Mouse (Mus musculus): ENCODE results near the gene Zeb2. TPM values are rescaled to one million over a fixed set of nuclear protein-coding genes. Genes with fewer than 3 reads are reported as not detected.

The Zeb2 gene
- polyA plus RNA-seq, 1 experiment from 2014 or later, result 38.0 TPM

- Histone ChIP-seq H3K4me3 (no peak overlapping the region), H3K9ac (no peak overlapping the region), H3K4me1 (replicated peaks) (no peaks in the 10 kb centered on the region), H3K27ac (replicated peaks) (no peak overlapping the region), H3K9me3 (no peaks in the 10 kb centered on the region), H3K4me2 (no peak overlapping the region), H3K36me3 (no peaks in the 10 kb centered on the region), H3K27me3 (no peaks in the 10 kb centered on the region)
- 100% methylated on average over 1 of the region's 1 CpGs for WGBS
- no peak for ATAC-seq (ENCODE audit: low FRiP score, low read depth)
Measured at GRCm38 (mm10) chr2:44969640-44970039, 147.6 kb downstream of the Zeb2 start.

GRCm38 (mm10) chr2:44969226-44969625 is 148.0 kb downstream of the Zeb2 start:
- Histone ChIP-seq H3K36me3 (no peaks in the 10 kb centered on the region), H3K9ac (no peak overlapping the region), H3K4me2 (no peak overlapping the region), H3K27me3 (no peaks in the 10 kb centered on the region), H3K9me3 (no peaks in the 10 kb centered on the region), H3K4me1 (replicated peaks) (no peaks in the 10 kb centered on the region), H3K4me3 (no peak overlapping the region), H3K27ac (replicated peaks) (no peak overlapping the region)
- ATAC-seq (ENCODE audit: low FRiP score, low read depth), result no peak
- WGBS, result 86% methylated on average over 2 of the region's 2 CpGs

DNA sequence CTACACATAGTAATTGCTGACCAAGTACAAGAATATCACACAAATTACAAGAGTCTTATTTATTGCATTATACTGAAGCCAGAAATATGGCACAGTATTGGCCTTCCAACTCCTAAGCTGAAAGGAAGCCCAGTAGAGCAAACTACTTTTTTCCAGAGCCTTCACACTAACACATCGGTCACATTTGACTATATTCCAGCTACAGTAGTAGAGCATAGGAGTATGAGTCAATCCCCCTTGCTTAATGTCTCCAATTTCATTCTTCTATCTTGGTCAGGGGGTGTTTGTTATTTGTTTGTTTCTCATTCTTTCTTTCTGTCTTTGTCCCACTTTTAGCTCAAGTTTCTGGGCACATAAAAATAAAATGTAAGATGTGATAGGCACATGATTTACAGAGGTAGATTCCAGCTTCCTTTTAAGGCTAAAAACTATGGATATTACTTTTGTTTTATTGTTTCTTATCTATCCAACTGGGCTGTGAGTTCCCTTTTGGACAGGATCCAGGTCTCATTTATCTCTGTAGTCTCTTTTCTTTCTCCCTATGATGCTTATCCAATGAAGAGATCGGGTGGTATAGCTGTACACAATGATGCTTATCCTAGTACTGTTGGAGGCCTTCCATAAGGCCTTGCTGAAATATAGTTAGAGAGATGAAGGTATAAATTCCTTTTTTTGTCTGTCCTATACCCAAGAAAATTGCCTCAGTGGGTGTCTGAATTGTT is 151.2 kb downstream of the Zeb2 start:
- no peaks in the 10 kb centered on the region for H3K9me3 ChIP-seq

DNA sequence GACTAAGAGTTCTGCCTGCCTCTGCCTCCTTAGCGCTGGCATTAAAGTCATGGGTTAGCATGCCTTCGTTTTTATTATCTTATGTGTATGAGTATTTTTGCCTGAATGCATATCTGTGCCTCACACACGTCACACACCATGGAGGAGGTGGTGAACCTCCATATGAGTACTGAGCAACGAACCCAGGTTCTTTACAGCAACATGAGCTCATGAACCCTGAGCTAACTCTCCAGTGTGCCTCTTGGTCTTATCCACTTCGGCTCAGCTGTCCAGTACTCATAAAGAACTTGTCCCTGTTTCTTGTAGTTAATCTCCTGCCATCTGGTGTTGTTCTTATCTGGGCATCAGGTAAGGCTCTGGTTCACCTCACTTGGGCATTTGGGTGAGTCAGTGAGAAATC is 154.6 kb downstream of the Zeb2 start:
- no peak for ATAC-seq (ENCODE audit: low FRiP score, low read depth)
- Histone ChIP-seq H3K4me2 (no peak overlapping the region), H3K4me1 (replicated peaks) (no peaks in the 10 kb centered on the region), H3K9me3 (no peaks in the 10 kb centered on the region), H3K36me3 (no peaks in the 10 kb centered on the region), H3K27me3 (no peaks in the 10 kb centered on the region), H3K4me3 (no peak overlapping the region), H3K9ac (no peak overlapping the region), H3K27ac (replicated peaks) (no peak overlapping the region)
- WGBS, result 93% methylated on average over 5 of the region's 5 CpGs

More for the DNA sequence above, 151.2 kb downstream of the Zeb2 start:
- Histone ChIP-seq H3K4me3 (no peak overlapping the region), H3K9ac (no peak overlapping the region), H3K4me2 (no peak overlapping the region), H3K27me3 (no peaks in the 10 kb centered on the region), H3K27ac (replicated peaks) (no peak overlapping the region), H3K4me1 (replicated peaks) (no peaks in the 10 kb centered on the region), H3K36me3 (no peaks in the 10 kb centered on the region)
- whole genome bisulfite sequencing, result 80% methylated on average over 2 of the region's 2 CpGs
- ATAC-seq (ENCODE audit: low FRiP score, low read depth), result no peak

DNA sequence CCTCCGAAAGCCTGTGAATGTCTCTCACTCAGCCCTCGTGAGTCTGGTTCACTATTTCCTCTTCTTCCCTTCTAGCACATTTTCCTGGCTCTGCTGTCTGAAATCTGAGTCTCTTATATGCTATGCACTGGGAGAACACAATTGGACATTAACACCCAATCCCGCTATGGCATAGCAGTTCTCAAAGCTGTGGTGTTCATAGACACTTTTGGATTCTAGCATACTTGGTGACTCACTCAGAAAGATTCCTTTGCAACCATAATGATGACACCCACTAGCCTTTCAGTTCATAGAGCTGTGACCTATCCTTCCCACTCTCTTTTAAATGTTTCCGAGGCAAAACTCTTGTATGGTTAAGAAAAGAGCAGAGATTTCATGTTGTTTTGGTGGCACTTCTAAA is 156.0 kb downstream of the Zeb2 start:
- no peaks in the 10 kb centered on the region for H3K36me3 ChIP-seq
- no peak overlapping the region for H3K9ac ChIP-seq
- H3K4me2 ChIP-seq, result no peak overlapping the region
- H3K4me3 ChIP-seq, result no peak overlapping the region
- H3K27ac ChIP-seq (replicated peaks), result no peak overlapping the region
- no peak for ATAC-seq (ENCODE audit: low FRiP score, low read depth)
- H3K9me3 ChIP-seq, result no peaks in the 10 kb centered on the region
- no peaks in the 10 kb centered on the region for H3K4me1 ChIP-seq (replicated peaks)
- H3K27me3 ChIP-seq, result no peaks in the 10 kb centered on the region
- WGBS, result 95% methylated on average over 4 of the region's 4 CpGs

DNA sequence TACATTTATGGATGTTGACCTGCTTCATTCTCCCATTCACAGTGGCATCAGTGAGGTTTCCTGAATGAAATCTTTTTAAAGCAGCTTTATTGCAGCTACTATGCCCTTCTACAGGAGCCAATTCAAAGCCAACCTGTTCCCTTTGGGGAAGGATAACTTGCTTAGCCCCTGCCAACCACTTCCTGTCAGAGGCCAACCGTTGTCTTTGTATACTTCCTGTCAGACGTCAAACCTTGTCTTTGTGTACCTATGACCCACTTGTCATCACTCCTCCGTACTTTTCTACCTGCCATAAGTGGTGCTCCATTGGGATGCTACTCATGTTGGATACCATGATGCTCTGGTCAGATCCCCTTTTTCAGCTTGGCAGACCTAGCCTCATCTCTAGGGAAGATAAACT is 156.6 kb downstream of the Zeb2 start:
- no peaks in the 10 kb centered on the region for H3K4me1 ChIP-seq (replicated peaks)
- no peak overlapping the region for H3K4me2 ChIP-seq
- H3K4me3 ChIP-seq, result no peak overlapping the region
- ATAC-seq (ENCODE audit: low FRiP score, low read depth), result no peak
- no peak overlapping the region for H3K27ac ChIP-seq (replicated peaks)
- no peaks in the 10 kb centered on the region for H3K9me3 ChIP-seq
- no peak overlapping the region for H3K9ac ChIP-seq
- WGBS, result 85% methylated on average over 3 of the region's 3 CpGs
- H3K27me3 ChIP-seq, result no peaks in the 10 kb centered on the region
- no peaks in the 10 kb centered on the region for H3K36me3 ChIP-seq

GRCm38 (mm10) chr2:44957329-44957797 is 159.8 kb downstream of the Zeb2 start:
- Histone ChIP-seq H3K36me3 (no peaks in the 10 kb centered on the region), H3K27ac (replicated peaks) (no peak overlapping the region), H3K9ac (no peak overlapping the region), H3K9me3 (no peaks in the 10 kb centered on the region), H3K4me3 (no peak overlapping the region), H3K4me1 (replicated peaks) (no peaks in the 10 kb centered on the region), H3K27me3 (no peaks in the 10 kb centered on the region), H3K4me2 (no peak overlapping the region)
- ATAC-seq (ENCODE audit: low FRiP score, low read depth), result no peak
- WGBS, result 92% methylated on average over 1 of the region's 1 CpGs

DNA sequence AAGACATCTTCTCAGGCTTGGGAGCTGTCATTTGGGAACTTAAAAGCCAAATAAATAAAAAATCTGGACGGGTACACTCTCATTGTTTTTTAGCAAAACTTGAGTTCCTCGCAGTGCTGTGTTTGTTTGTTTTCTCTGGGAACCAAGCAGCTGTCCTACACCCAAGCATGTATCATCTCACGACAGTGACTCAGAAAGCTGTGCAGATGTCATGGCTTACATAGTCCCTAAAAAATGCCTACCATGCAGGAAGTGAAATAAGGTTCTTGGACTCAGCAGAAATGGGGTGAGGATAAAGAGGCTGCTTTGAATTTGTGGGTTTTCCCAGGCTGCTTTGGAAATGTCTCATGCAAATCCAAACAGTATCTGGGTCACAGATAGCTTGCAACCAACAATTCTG is 161.0 kb downstream of the Zeb2 start:
- Histone ChIP-seq H3K4me2 (no peak overlapping the region), H3K27ac (replicated peaks) (no peak overlapping the region), H3K9ac (no peak overlapping the region), H3K4me3 (no peak overlapping the region), H3K36me3 (no peaks in the 10 kb centered on the region), H3K9me3 (no peaks in the 10 kb centered on the region), H3K27me3 (no peaks in the 10 kb centered on the region), H3K4me1 (replicated peaks) (no peaks in the 10 kb centered on the region)
- WGBS, result 64% methylated on average over 3 of the region's 3 CpGs
- ATAC-seq (ENCODE audit: low FRiP score, low read depth), result no peak

DNA sequence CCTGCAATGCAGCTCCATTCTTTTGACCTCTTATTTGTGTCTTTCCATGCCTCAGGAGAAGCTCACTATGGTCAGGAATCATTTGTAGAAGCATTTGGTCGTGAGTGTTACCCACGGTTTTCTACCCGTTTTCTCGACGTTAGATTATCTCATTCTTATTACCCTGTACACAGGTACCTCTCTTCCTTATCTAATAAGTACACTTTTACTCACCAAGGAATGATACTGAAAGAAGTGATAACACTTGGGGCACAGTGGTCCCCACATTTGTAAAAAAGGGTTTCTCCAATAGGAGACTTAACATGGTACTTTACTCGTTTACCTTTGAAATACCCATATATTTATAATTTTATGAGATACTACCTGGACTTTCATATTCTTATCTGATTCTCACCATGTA is 161.7 kb downstream of the Zeb2 start:
- ATAC-seq (ENCODE audit: low FRiP score, low read depth), result no peak
- H3K4me3 ChIP-seq, result no peak overlapping the region
- H3K27ac ChIP-seq (replicated peaks), result no peak overlapping the region
- H3K36me3 ChIP-seq, result no peaks in the 10 kb centered on the region
- H3K9ac ChIP-seq, result no peak overlapping the region
- H3K4me1 ChIP-seq (replicated peaks), result no peaks in the 10 kb centered on the region
- 93% methylated on average over 6 of the region's 6 CpGs for WGBS
- no peaks in the 10 kb centered on the region for H3K27me3 ChIP-seq
- no peaks in the 10 kb centered on the region for H3K9me3 ChIP-seq
- H3K4me2 ChIP-seq, result no peak overlapping the region

DNA sequence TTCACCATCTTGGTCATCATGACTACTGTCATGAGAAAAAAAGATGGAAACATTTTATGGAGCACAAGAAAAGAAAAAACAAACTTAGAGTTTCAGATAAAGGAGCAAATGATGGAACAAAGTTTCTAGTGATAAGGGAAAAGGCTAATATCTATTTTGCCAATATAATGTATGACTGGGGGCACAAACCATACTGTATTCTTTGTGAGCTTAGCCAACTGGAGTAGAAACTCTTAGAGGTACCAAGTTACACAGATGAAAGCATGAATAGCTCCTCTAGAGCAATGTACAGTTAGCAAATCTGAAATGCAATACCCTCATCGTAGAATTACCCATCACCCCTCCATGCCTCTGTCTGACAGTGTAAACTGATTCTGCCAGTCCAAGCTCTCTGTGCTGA is 163.0 kb downstream of the Zeb2 start:
- WGBS, result 89% methylated on average over 1 of the region's 1 CpGs
- ATAC-seq (ENCODE audit: low FRiP score, low read depth), result no peak
- Histone ChIP-seq H3K27me3 (no peaks in the 10 kb centered on the region), H3K4me1 (replicated peaks) (no peaks in the 10 kb centered on the region), H3K36me3 (no peaks in the 10 kb centered on the region), H3K27ac (replicated peaks) (no peak overlapping the region), H3K9me3 (no peaks in the 10 kb centered on the region), H3K9ac (no peak overlapping the region), H3K4me3 (no peak overlapping the region), H3K4me2 (no peak overlapping the region)

DNA sequence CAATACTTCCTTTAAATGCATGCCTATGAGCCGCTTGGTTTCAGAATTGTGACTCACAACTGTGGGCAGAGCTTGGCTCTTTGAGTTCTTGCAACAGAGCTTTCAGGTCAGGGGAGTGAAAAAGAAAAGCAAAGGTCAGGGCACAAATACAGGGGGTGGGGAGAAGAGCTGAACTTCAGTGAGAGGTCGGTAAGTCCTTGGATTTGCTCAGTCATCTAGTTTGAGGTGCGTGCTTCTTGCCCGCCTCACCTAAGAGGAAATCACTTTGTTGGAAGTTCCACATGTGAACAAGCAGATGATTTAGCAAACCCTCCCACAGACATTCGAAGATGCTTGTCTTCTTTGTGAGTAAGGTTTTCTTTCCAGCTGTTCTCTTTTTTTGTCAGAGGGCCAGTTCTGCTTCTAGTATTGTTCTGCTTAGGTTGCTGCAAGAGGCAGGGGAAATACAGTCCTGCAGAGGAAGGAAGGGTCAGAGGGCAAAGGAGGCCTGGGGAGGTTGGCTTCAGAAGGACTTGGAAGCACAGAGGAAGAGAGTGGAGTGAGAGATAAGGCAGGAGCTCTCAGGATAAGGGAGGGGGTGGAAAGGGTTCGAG is 164.3 kb downstream of the Zeb2 start:
- Histone ChIP-seq H3K4me2 (no peak overlapping the region), H3K9ac (no peak overlapping the region), H3K36me3 (no peaks in the 10 kb centered on the region), H3K9me3 (no peaks in the 10 kb centered on the region), H3K4me3 (no peak overlapping the region), H3K4me1 (replicated peaks) (no peaks in the 10 kb centered on the region), H3K27ac (replicated peaks) (no peak overlapping the region), H3K27me3 (no peaks in the 10 kb centered on the region)
- no peak for ATAC-seq (ENCODE audit: low FRiP score, low read depth)
- 34% methylated on average over 6 of the region's 6 CpGs for WGBS

DNA sequence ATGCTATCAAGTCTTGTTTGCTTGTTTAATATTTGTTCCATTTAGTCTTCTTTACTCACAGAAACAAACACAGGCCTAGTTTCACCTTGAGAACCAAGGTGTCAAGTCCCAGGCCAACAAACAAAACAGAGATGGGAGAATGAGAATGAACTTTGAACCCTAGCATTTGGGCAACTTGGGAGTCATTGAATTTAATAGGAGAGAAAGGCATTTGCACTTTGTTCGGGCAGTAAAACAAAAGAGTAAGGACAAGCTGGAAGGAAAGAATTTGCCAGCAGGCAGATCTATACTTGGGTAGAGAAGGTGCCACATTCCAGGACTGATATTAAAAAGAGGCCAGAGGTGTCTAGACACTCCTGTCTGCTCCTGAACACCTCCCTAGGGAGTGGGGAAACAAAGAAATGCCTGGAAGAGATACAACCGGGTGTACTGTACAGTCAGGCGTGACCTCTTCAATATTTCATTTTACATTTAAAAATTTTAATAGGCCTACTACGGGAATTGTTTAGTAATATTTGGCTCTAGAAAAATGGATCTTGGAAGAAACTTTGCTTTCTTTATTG is 165.5 kb downstream of the Zeb2 start:
- WGBS, result 54% methylated on average over 4 of the region's 4 CpGs
- no peak overlapping the region for H3K27ac ChIP-seq (replicated peaks)
- no peak overlapping the region for H3K9ac ChIP-seq
- ATAC-seq (ENCODE audit: low FRiP score, low read depth), result no peak
- no peaks in the 10 kb centered on the region for H3K4me1 ChIP-seq (replicated peaks)
- H3K4me2 ChIP-seq, result no peak overlapping the region
- H3K36me3 ChIP-seq, result no peaks in the 10 kb centered on the region
- H3K9me3 ChIP-seq, result no peaks in the 10 kb centered on the region
- H3K27me3 ChIP-seq, result no peaks in the 10 kb centered on the region
- H3K4me3 ChIP-seq, result no peak overlapping the region

Measured in hindbrain, embryonic 15.5 days (tissue).